Mouse (Mus musculus) adrenal gland, adult 8-10 months (tissue): ENCODE data around the gene Clgn. TPM values are rescaled to one million over a fixed set of nuclear protein-coding genes. Genes with fewer than 3 reads are reported as not detected.
A peak's percentile ranks its signal among the peaks of the same experiment; 100 is the strongest.
"Not testable (repeated sequence)": the region's sequence is repeated elsewhere in the genome, so short reads cannot be mapped to it uniquely, and the experiment has no call there.

Experiments
- DNase-seq: peaks from one replicate; pipeline ENCODE4 v3.0.0; 2022
- total RNA-seq, 4 experiments: library from RNA; stranded (reverse); gene quantifications; 2 replicates each; pipeline ENCODE4 v1.2.4; 2022

Gene Clgn
- total RNA-seq, 4 experiments from 2014 or later, result 0.07 to 0.24 TPM; not detected in 2

DNA sequence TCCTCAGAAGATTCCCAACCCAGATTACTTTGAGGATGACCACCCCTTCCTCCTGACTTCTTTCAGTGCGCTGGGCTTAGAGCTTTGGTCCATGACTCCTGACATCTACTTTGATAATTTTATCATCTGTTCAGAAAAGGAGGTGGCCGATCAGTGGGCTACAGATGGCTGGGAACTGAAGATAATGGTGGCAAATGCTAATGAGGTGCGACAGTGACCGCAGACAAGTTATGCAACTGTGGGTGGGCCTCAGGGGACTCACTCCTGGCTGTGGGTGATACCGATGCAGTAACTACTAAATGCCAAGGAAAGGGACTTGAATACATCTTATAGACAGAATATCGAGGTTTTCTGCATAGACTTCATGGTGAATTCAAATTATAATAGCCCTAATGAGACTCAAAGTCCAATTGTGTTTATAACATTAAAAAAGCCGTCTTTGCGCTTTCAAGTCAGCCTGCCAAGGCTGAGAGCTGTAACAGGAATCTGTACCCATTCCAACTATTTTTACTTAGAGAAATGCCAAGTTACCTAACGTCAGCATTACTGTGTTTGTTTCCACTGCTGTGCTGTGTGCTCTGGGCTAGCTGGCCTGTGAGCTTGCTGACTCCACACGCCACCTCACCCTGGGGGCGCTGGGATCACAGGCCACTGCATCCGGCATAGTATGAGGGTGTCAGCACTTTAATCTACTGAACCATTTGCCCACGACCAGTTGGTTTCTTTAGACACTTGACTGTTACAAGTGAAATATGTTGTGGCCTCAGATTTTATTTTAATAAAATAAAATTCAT, 33.6 kb downstream of the Clgn start:
- DNase-seq, result no peak

DNA sequence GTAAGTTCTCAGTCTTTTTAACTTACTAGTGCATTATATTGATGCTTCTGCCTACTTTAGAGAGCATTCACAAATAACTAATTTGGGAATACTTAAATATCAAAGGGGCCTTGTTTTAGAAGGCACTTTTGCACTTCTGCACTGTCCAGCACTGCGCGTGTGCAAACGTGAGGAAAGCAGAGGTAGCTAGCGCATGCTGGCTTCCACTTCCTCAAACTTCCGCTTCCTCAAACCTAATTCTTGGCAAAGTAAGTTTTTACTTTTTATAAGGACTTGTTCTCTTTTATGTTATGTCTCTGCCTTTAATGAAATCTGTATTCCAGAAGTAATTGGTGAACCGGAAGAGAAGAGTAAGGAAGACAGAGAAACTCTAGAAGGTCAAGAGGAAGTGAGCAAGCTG, 35.5 kb downstream of the Clgn start:
- DNase-seq, result no peak

DNA sequence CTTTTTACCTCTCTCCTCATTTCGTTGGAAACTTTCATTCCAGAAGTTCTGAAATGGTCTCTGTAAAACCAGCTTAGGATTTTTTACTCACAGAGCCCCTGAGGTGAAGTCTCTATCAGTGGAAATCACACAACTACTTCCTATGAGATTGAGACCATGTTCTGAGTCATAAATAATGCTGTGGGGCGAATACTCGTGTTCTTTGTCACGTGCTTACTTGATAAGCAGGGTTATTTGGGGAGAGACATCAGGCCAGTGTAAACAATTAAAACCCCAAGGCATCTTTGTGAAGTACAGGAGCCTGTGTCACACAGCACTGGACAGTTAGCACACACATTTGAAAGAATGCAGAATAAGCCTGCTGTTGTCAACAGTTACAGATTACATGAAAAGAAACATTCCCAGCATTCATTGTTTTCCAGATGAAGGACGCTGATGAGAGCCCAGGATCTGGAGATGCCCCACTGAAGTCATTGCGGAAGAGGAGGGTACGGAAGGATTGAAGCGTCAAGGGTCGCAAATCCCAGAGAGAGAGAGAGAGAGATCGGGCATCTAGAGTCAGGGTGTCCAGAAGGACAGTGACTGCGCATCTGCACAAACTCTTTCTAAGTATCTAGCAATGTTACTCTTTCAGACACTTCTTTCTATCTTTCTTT, 36.6 kb downstream of the Clgn start:
- no peak for DNase-seq

DNA sequence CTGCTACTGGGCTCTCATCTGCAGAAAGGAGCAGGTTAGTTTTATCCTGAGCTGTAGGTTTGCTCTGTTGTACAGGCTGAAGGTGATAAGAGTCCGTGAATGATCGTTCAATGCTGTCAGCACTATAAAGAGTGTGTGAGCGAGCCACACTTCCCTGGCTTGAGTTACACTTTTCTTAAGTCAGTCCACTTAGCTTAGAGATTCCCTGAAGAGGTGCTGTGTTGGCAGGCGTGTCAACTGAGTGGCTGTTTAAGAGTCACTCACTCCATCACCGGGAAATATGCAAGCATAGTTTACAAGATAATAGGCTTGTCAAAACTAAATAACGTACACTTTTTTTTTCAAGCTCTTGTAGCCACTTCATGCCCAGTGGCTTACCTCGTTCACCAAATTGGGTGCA, 37.3 kb downstream of the Clgn start:
- DNase-seq, result no peak

DNA sequence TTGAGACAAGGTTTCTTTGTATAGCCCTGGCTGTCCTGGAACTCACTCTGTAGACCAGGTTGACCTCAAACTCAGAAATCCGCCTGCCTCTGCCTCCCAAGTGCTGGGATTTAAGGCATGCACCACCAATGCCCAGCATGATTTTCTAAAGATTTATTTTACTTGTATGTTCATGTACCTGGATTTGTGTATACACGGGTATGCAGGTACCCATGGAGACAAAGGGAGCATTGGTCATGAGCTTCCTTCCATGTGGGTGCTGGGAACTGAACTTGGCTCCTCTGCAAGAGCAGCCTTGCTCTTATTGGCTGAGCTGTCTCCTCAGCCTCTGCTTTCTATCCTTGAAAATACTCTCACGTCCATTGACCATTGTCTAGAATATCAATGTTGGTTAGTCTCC, 39.0 kb downstream of the Clgn start:
- DNase-seq, result not testable (repeated sequence)

DNA sequence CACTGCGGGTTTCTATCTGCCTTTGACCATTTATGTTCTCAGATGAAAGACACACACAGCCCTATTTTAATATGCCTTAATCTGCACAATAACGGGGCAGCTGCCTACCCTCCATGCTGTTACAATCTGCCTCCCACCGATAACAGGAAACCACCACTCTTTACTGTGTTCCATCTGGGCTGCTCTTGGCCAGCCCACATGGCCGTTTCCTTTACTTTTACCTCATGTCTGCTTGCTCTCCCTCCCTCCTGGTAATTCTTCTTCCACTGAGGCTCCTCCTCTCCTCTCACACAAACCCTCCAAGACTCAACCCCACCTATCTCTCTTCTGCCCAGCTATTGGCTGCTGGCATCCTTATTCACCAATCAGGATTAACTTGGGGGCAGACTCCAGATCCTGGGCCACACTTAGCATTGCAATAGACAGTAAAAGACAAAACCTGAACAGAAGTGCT, 39.4 kb downstream of the Clgn start:
- DNase-seq, result no peak

DNA sequence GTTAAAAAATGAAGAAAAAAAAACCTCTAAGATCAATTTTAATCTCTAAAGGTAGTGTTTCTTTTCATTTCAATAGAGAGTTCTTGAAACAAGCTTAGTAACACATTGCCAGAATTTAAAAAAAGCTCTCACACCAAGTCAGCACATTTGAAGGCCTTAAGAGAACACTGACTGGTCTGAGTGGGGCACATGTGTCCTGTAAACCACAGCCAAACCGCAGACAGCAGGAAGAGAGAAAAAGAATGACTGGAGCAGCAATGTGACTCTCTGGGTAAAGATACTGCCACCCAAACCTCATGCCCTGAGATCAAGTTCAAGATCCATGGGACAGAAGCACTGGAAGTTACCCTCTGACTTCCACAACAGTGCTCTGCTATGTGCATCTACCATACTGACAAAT, 47.4 kb downstream of the Clgn start:
- no peak for DNase-seq

DNA sequence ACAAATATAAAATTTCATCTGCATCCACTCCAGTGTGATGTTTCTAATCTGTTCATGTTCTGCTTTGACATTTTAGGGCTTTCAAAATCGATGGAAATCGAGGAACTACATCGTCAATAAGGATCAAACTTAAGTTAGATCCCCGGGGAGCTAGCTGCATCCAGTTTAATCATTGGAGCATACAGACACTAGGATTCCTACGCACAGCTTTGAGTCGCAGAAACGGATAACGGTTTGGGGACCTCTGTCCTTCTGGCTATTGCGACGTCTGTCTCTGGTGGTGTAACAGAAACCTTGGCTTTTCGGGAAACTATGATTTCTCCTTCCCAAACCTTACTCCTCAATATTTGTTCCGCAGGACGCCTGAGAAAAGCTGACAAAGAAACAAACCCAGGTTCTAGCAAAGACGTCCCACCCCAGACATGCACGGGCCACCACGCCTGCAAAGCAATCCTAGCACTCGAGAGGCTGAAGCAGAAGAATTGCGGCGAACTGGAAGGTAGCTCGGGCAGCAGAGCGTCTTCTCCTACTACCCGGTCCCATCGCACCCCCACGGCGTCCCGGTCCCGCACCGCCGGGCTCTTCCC, 52.1 kb downstream of the Clgn start:
- no peak for DNase-seq

DNA sequence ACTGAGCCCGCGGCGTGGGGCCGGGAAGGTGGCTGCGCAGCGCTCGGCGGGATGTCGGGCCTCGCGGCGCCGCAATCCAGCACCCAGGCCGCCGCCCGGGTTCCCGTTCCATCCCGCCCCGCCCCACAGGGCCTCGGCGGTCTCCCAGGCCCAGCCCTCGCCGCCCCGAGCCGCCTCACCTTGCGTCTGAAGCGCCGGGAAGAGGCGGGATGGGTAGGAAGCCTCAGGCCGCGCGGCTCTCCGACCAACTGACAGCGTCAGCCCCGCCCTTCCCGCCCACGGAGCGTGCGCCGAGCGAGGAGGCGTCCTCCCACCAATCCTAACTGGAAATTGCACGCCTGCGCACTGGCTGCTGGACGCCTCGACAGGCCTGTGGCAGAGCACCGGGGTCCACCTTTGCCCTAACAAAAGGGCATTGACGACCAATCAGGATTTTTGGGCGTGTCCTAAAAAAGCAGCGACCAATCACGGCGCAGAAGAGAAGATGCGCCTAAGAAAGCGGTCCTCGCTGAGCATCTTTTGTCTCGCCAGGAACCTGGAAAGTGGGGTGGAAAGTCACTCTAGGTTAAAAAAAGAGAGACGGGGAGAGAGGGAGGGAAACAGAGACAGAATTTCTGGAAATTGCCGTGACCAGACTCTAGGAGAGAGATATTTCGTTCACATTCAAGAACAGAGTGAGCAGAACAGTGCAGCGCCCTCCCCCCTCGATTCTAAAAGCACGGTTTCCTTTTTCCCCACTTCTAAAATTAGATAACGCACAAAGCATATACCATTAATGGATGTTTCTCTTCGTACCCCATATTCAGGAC, 52.8 kb downstream of the Clgn start:
- DNase-seq, result peak; percentile 97

DNA sequence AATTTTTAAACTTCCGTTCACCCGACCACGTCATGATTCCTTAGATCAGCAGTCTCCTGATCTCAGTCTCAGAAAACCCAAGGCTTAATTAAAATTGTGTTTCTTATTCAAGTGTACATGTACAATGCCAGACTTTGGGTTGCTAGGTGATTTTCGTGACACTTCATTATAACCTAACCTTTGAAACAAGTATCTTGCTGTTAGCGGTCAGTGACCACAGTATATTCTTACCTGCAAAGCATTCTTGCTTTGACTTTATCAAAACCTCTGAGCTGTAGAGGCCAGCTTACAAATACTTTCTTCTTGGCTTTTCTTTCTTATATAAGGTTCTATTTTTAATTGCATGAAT, 53.4 kb downstream of the Clgn start:
- DNase-seq, result no peak

DNA sequence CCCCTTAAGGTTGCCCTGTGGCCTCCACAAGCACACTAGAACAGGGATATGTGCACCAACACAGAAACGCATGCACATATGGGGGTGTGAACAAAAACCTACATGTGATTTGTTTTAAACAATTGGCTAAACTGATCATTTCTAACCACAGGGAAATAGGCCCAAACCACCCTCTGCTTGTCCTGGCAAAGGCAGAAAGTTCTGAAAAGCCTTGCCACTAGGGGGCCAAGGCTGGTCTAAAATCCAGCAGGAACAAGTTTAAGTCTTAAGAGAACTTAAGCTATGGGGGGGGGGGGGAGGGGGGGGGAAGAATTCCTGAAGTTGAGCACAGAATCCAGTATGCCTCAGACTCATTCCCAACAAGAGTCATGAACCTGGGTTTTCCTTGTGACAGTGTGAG, 60.3 kb downstream of the Clgn start:
- no peak for DNase-seq

DNA sequence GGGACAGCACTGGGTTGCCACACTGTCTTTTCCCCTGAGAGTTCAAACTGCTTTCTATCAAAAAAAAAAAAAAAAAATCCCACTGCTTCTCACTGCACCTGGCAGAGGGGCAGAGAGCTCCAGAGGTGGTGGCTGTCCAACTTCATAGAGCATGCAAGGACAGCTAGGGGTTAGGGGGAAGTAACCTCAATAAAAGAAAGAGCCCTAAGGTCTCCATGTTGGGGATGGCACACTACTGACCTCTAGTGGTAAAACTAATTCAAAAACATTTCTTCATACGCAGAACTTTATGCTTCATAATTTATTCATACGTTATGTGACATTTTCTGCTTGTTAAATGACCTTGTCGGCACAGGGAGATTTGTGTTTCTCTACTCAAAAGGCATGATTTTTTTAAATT, 61.4 kb downstream of the Clgn start:
- no peak for DNase-seq

DNA sequence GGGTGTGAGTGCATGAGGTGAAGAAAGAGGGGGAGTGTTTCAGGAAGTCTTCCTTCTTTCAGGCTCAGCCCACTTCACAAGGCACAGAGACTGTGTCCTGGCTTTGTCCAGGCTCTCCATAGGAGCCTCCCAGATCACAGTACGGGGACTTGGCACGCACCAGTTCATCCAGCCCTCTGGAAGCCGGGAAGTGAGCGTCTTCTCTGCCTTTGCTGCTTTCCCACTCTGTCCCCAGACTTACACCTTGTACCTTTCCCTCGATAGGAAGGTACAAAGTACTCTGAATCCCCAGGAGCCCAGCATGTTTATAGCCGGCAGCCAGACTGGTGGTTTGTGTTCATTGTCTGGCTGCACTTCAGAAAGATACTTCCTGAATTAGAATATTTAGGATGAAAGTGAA, 67.5 kb downstream of the Clgn start:
- no peak for DNase-seq

DNA sequence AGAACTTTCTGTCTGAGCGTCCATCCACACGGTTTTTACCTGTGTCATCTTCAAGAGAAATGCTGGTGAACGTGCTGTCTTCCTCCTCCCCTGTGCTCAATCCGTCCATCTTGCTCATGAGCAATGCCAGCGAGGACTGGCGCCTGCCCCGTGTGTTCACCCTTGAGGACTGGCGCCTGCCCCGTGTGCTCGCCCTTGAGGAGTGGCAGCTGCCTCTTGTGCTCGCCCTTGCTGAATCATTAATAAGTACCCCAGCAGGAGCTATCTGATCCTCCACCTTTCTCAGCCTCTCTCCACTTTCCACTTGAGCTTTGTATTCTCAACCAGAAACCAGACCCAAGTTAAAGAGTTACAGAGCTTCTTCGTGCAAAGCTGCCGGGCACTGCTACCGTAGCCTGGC, 68.6 kb downstream of the Clgn start, which contains the start of gene Scoc:
Scoc (minus strand) TSS at position 170 of the 400 bp plus-strand sequence.
- DNase-seq, result no peak

DNA sequence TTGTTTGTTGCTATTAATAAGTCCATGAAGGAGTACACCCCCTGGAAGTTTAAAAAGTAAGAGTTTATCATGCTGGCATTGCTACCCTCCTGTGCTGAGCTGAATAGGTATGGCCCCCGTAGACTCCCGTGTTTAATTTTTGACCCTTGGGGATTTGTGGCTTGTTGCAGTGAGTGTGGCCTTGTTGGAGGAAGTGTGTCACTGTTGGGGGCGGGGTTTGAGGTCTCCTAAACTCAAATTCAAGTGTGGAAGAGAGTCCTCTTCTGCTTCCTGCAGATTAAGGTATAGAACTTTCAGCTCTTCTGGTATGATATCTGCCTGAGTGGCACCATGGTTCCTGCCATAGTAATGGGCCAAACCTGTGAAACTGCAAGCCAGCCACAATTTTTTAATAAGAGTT, 69.9 kb downstream of the Clgn start:
- no peak for DNase-seq

Other genes with a start within 250 kb of the Clgn start
- gene Tbc1d9, start 224.5 kb upstream of the Clgn start, total RNA-seq, result 10 to 100 TPM; 10.1 to 24.2 (median 16.8) TPM
- 1 to 10 TPM in 1 of 4 experiments, under 1 TPM in 3; 0.38 to 1.6 (median 0.81) TPM for gene Gm10645, start 223.7 kb upstream of the Clgn start, total RNA-seq
- gene Ucp1, start 99.5 kb upstream of the Clgn start, total RNA-seq, result 100 to 1,000 TPM in 3 of 4 experiments, 10 to 100 TPM in 1; 12.0 to 493 (median 342) TPM
- 10 to 100 TPM; 17.3 to 19.0 (median 18.3) TPM for gene Elmod2, start 57.4 kb upstream of the Clgn start, total RNA-seq
- not detected for gene Mgat4d, start 41.4 kb upstream of the Clgn start, total RNA-seq
- gene Scoc, start 68.5 kb downstream of the Clgn start, total RNA-seq, result 10 to 100 TPM; 64.7 to 84.2 (median 75.1) TPM
- gene Olfr370, start 145.9 kb downstream of the Clgn start, total RNA-seq, result not detected
- 100 to 1,000 TPM; 160 to 240 (median 171) TPM for gene Ndufb7, start 176.8 kb downstream of the Clgn start, total RNA-seq
- gene Tecr, start 218.1 kb downstream of the Clgn start, total RNA-seq, result 100 to 1,000 TPM; 432 to 499 (median 449) TPM
- gene Dnajb1, start 218.3 kb downstream of the Clgn start, total RNA-seq, result 10 to 100 TPM; 25.6 to 40.4 (median 25.8) TPM